Mouse (Mus musculus): ENCODE data around the gene Yap1. TPM values are rescaled to one million over a fixed set of nuclear protein-coding genes. Genes with fewer than 3 reads are reported as not detected.

Gene Yap1
- total RNA-seq, 2 experiments from 2014 or later: 17.0 TPM

Other genes starting within 250 kb of the Yap1 start
- 1 to 10 TPM; 9.9 to 10.0 TPM for gene Tmem123, start 240.6 kb downstream of the Yap1 start, total RNA-seq (2021)
- gene Birc2, start 167.5 kb downstream of the Yap1 start, total RNA-seq (2021): 10 to 100 TPM; 35.1 to 37.5 TPM
- gene Birc3, start 131.4 kb downstream of the Yap1 start, total RNA-seq (2021): 1 to 10 TPM; 2.7 to 3.8 TPM
- gene Cfap300, start 38.2 kb upstream of the Yap1 start, total RNA-seq (2021): 1 to 10 TPM; 8.4 to 9.9 TPM
- gene Cep126, start 129.7 kb upstream of the Yap1 start, total RNA-seq (2021): 10 to 100 TPM; 17.6 to 21.1 TPM